In the genomic region with DNA sequence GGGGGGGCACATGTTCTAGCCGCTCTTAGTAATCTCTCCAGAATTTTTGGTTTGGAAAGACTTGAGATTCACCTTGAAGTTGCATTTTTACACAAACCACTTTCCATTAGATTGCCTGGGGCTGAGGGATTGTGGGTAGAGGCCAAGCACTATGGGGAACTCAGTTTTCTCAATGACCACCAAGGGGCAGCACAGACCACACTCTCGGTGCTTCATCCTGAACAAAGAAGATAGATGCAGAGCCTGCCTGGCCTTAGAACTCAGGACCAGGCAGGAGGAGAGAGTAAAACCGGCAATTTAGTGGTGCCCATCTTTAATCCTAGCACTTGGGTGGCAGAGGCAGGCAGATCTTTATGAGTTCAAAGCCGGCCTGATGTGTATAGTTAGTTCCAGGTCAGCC, we compare ENCODE assay signal across 8 mouse cellular contexts. TPM values are rescaled to one million over a fixed set of nuclear protein-coding genes. Genes with fewer than 3 reads are reported as not detected.
DNase-seq lines count a peak whose midpoint lies in the region; ATAC-seq lines count a peak whose summit lies in the region.

No protein-coding gene starts in this region.

- intact Hi-C loops in left cerebral cortex, postnatal 10 days (cut with DNase I), result loop anchor here (2.0 to 10.0 kb wide), 4 partner anchors 48 to 335 kb away; a partner anchor contains a TSS

- ATAC-seq in frontal cortex, adult (ENCODE audit: low TSS enrichment), result peak; percentile 90
- ATAC-seq in megakaryocyte-erythroid progenitor cell, adult 5-6 weeks (replicated peaks; ENCODE audit: low FRiP score, low TSS enrichment, poor library complexity, severe bottlenecking), result peak; percentile 82

- peak; percentile 52 to 61 for DNase-seq in spleen, adult 18-20 months
- no peak for DNase-seq in spleen, adult 12 weeks (ENCODE audit: low spot score)
- DNase-seq in cerebellum, adult 18-20 months, result peak; percentile 81 to 82
- peak; percentile 86 for DNase-seq in induced T-regulatory cell, adult 2 months (ENCODE audit: low read depth)
- peak; percentile 72 to 73 for DNase-seq in left cerebral cortex, postnatal 10 days (ENCODE audit: extremely low spot score in 1 of 2, low spot score in 2 of 2)
- DNase-seq in spleen, postnatal 4 days (ENCODE audit: low spot score in 2 of 2), result peak; percentile 68 to 83

RNA-seq across cellular contexts. Expression of a gene that starts 6.3 kb away (rescaled TPM):
- total RNA-seq in left cerebral cortex, postnatal 10 days (2021), result 10 to 100 TPM; 64.6 to 66.3 TPM
- 151 and 213 TPM in 2 replicates for total RNA-seq in megakaryocyte-erythroid progenitor cell, adult 5-6 weeks (2014; fragmentation: Nextera tagmentation)
- 158 and 213 TPM in 2 replicates for total RNA-seq in megakaryocyte-erythroid progenitor cell, adult 5-6 weeks (2017)

RNA-seq across cellular contexts. Expression of a gene that starts 23.7 kb away (rescaled TPM):
- not detected for total RNA-seq in left cerebral cortex, postnatal 10 days (2021)
- total RNA-seq in megakaryocyte-erythroid progenitor cell, adult 5-6 weeks (2014; fragmentation: Nextera tagmentation), result not detected in 2 replicates
- total RNA-seq in megakaryocyte-erythroid progenitor cell, adult 5-6 weeks (2017), result not detected in 2 replicates

RNA-seq across cellular contexts. Expression of a gene that starts 28.0 kb away (rescaled TPM):
- under 1 TPM; 0.41 to 0.43 TPM for total RNA-seq in left cerebral cortex, postnatal 10 days (2021)
- 0.52 and 1.7 TPM in 2 replicates for total RNA-seq in megakaryocyte-erythroid progenitor cell, adult 5-6 weeks (2014; fragmentation: Nextera tagmentation)
- total RNA-seq in megakaryocyte-erythroid progenitor cell, adult 5-6 weeks (2017), result 1.3 TPM in 1 of 2 replicates, not detected in the other

RNA-seq across cellular contexts. Expression of a gene that starts 39.2 kb away (rescaled TPM):
- not detected for total RNA-seq in left cerebral cortex, postnatal 10 days (2021)
- not detected in 2 replicates for total RNA-seq in megakaryocyte-erythroid progenitor cell, adult 5-6 weeks (2014; fragmentation: Nextera tagmentation)
- total RNA-seq in megakaryocyte-erythroid progenitor cell, adult 5-6 weeks (2017), result not detected in 2 replicates

RNA-seq across cellular contexts. Expression of a gene that starts 48.6 kb away (rescaled TPM):
- 10 to 100 TPM; 15.2 to 17.6 TPM for total RNA-seq in left cerebral cortex, postnatal 10 days (2021)
- 14.2 and 25.0 TPM in 2 replicates for total RNA-seq in megakaryocyte-erythroid progenitor cell, adult 5-6 weeks (2014; fragmentation: Nextera tagmentation)
- 4.8 and 6.0 TPM in 2 replicates for total RNA-seq in megakaryocyte-erythroid progenitor cell, adult 5-6 weeks (2017)
